Mouse (Mus musculus) intestine, embryonic 16.5 days (tissue): ENCODE results near the gene Mpp2. TPM values are rescaled to one million over a fixed set of nuclear protein-coding genes. Genes with fewer than 3 reads are reported as not detected.

ENCODE experiments used
- ATAC-seq: fragments of 200-750 bp; cut with Nextera tagmentation; 2 replicates; pipeline ENCODE4 v1.8.0; 2017; ENCODE audit warnings: moderate TSS enrichment, moderate library complexity
- H3K27ac ChIP-seq: fragments of 300-500 bp; sonication (generic); 2 replicates; pipeline ENCODE4 v1.5.1; 2014; ENCODE audit warnings: mild to moderate bottlenecking, low read length
- H3K27me3 ChIP-seq: fragments of 300-500 bp; sonication (generic); replicated peaks from 2 replicates; pipeline ENCODE4 v1.6.1; 2014; ENCODE audit warnings: low read length, control low read depth, mixed read lengths; ENCODE audit not compliant: control insufficient read depth, insufficient read depth
- H3K36me3 ChIP-seq: fragments of 300-500 bp; sonication (generic); 2 replicates; pipeline ENCODE4 v1.6.1; 2014; ENCODE audit warnings: low read length, control low read depth; ENCODE audit not compliant: control insufficient read depth, insufficient read depth
- H3K4me1 ChIP-seq: fragments of 300-500 bp; sonication (generic); 2 replicates; pipeline ENCODE4 v1.6.1; 2014; ENCODE audit warnings: low read length, control low read depth, mixed read lengths; ENCODE audit not compliant: control insufficient read depth, insufficient read depth
- H3K4me2 ChIP-seq: fragments of 300-500 bp; sonication (generic); 2 replicates; pipeline ENCODE4 v1.6.1; 2014; ENCODE audit warnings: low read depth, low read length, control low read depth
- H3K4me3 ChIP-seq: fragments of 300-500 bp; sonication (generic); 2 replicates; pipeline ENCODE4 v1.5.1; 2014; ENCODE audit warnings: mild to moderate bottlenecking, low read length
- H3K9ac ChIP-seq: fragments of 300-500 bp; sonication (generic); 2 replicates; pipeline ENCODE4 v1.6.1; 2014; ENCODE audit warnings: low read depth, low read length
- H3K9me3 ChIP-seq: fragments of 300-500 bp; sonication (generic); 2 replicates; pipeline ENCODE4 v1.6.1; 2016; ENCODE audit warnings: low read length, control low read depth; ENCODE audit not compliant: control insufficient read depth
- WGBS: fragments of 180-500 bp; shearing (Covaris S2); extraction: QIAGEN DNeasy Blood & Tissue Kit; methylation state at CpG from one replicate; pipeline ENCODE4 v1.1.7; 2014; 5-methylcytosine and 5-hydroxymethylcytosine counted together
- polyA plus RNA-seq: library from polyadenylated mRNA; unstranded; fragments of >200 nt; fragmentation: Nextera tagmentation; extraction: Ambion mirVana; gene quantifications from 2 replicates; pipeline ENCODE4 v1.2.1, GENCODE M21; 2015

Mpp2 gene
- polyA plus RNA-seq, 1 experiment from 2014 or later, result 6.2 TPM

GRCm38 (mm10) chr11:102043381-102043780 lies 44.9 kb downstream of the Mpp2 start:
- Histone ChIP-seq H3K36me3 (no peaks in the 10 kb centered on the region), H3K4me2 (no peak overlapping the region), H3K9me3 (no peaks in the 10 kb centered on the region), H3K27ac (no peak overlapping the region), H3K9ac (no peak overlapping the region), H3K4me3 (no peak overlapping the region), H3K27me3 (no peaks in the 10 kb centered on the region), H3K4me1 (peaks cover 6% of the 10 kb centered on the region; the same call in 1 of the 2 replicates)
- ATAC-seq, result no peak
- 88% methylated on average over 6 of the region's 6 CpGs for WGBS

- peaks cover 6% of the 10 kb centered on the region; the same call in 1 of the 2 replicates for H3K4me1 ChIP-seq
- H3K27me3 ChIP-seq, result no peaks in the 10 kb centered on the region
- H3K4me3 ChIP-seq, result no peak overlapping the region
- 92% methylated on average over 13 of the region's 14 CpGs for WGBS
- no peak overlapping the region for H3K9ac ChIP-seq
- ATAC-seq, result no peak
- no peak overlapping the region for H3K27ac ChIP-seq
- no peaks in the 10 kb centered on the region for H3K9me3 ChIP-seq
- no peaks in the 10 kb centered on the region for H3K36me3 ChIP-seq
- H3K4me2 ChIP-seq, result no peak overlapping the region
Measured at GRCm38 (mm10) chr11:102042971-102043370, 45.3 kb downstream of the Mpp2 start.

GRCm38 (mm10) chr11:102041350-102041949 lies 46.9 kb downstream of the Mpp2 start, which contains the start of gene Cd300lg:
Cd300lg (plus strand) TSS chr11:102041509.
- Histone ChIP-seq H3K4me2 (no peak within 1 kb of the TSS), H3K4me3 (no peak within 1 kb of the TSS), H3K4me1 (peaks cover 6% of the 10 kb centered on the region; the same call in 1 of the 2 replicates), H3K27me3 (no peaks in the 10 kb centered on the region), H3K9me3 (no peaks in the 10 kb centered on the region), H3K27ac (no peak within 1 kb of the TSS), H3K36me3 (no peaks in the 10 kb centered on the region), H3K9ac (no peak within 1 kb of the TSS)
- ATAC-seq, result no peak
- WGBS, result 56% methylated on average over 5 of the region's 5 CpGs

- 68% methylated on average over 4 of the region's 4 CpGs for WGBS
- ATAC-seq, result no peak
- no peak overlapping the region for H3K4me2 ChIP-seq
- no peaks in the 10 kb centered on the region for H3K9me3 ChIP-seq
- no peaks in the 10 kb centered on the region for H3K27me3 ChIP-seq
- H3K36me3 ChIP-seq, result no peaks in the 10 kb centered on the region
- no peak overlapping the region for H3K9ac ChIP-seq
- no peak overlapping the region for H3K27ac ChIP-seq
- peaks cover 6% of the 10 kb centered on the region; the same call in 1 of the 2 replicates for H3K4me1 ChIP-seq
- H3K4me3 ChIP-seq, result no peak overlapping the region
Measured at GRCm38 (mm10) chr11:102040646-102041045, 47.7 kb downstream of the Mpp2 start.

GRCm38 (mm10) chr11:102040138-102040524 lies 48.2 kb downstream of the Mpp2 start:
- Histone ChIP-seq H3K9me3 (no peaks in the 10 kb centered on the region), H3K9ac (no peak overlapping the region), H3K27me3 (no peaks in the 10 kb centered on the region), H3K4me2 (no peak overlapping the region), H3K4me3 (no peak overlapping the region), H3K36me3 (no peaks in the 10 kb centered on the region), H3K27ac (no peak overlapping the region), H3K4me1 (peaks cover 6% of the 10 kb centered on the region; the same call in 1 of the 2 replicates)
- ATAC-seq, result peak; percentile 94
- WGBS, result under 1% methylated on average over 9 of the region's 9 CpGs

GRCm38 (mm10) chr11:102039487-102040137 lies 48.7 kb downstream of the Mpp2 start:
- H3K9ac ChIP-seq, result no peak overlapping the region
- H3K4me2 ChIP-seq, result no peak overlapping the region
- no peaks in the 10 kb centered on the region for H3K27me3 ChIP-seq
- H3K4me3 ChIP-seq, result no peak overlapping the region
- no peak overlapping the region for H3K27ac ChIP-seq
- no peaks in the 10 kb centered on the region for H3K9me3 ChIP-seq
- H3K4me1 ChIP-seq, result peaks cover 6% of the 10 kb centered on the region; the same call in 1 of the 2 replicates
- no peaks in the 10 kb centered on the region for H3K36me3 ChIP-seq
- ATAC-seq, result peak; percentile 24; the same call in 1 of the 2 replicates
- 50% methylated on average over 13 of the region's 13 CpGs for WGBS

- Histone ChIP-seq H3K4me3 (no peak overlapping the region), H3K9ac (no peak overlapping the region), H3K4me1 (peaks cover 6% of the 10 kb centered on the region; the same call in 1 of the 2 replicates), H3K36me3 (no peaks in the 10 kb centered on the region), H3K9me3 (no peaks in the 10 kb centered on the region), H3K27me3 (no peaks in the 10 kb centered on the region), H3K27ac (no peak overlapping the region), H3K4me2 (no peak overlapping the region)
- WGBS, result 81% methylated on average over 6 of the region's 6 CpGs
- no peak for ATAC-seq
Measured at GRCm38 (mm10) chr11:102037789-102038188, 50.5 kb downstream of the Mpp2 start.

- 73% methylated on average over 7 of the region's 7 CpGs for WGBS
- H3K4me3 ChIP-seq, result no peak overlapping the region
- H3K27ac ChIP-seq, result no peak overlapping the region
- no peaks in the 10 kb centered on the region for H3K36me3 ChIP-seq
- H3K9ac ChIP-seq, result no peak overlapping the region
- H3K4me2 ChIP-seq, result no peak overlapping the region
- peaks cover 6% of the 10 kb centered on the region; the same call in 1 of the 2 replicates for H3K4me1 ChIP-seq
- no peaks in the 10 kb centered on the region for H3K27me3 ChIP-seq
- no peak for ATAC-seq
- H3K9me3 ChIP-seq, result no peaks in the 10 kb centered on the region
Measured at GRCm38 (mm10) chr11:102036336-102036735, 52.0 kb downstream of the Mpp2 start.

GRCm38 (mm10) chr11:102035456-102035960 lies 52.8 kb downstream of the Mpp2 start:
- H3K9me3 ChIP-seq, result no peaks in the 10 kb centered on the region
- 76% methylated on average over 5 of the region's 5 CpGs for WGBS
- H3K4me1 ChIP-seq, result peaks cover 6% of the 10 kb centered on the region; the same call in 1 of the 2 replicates
- ATAC-seq, result no peak
- H3K4me3 ChIP-seq, result no peak overlapping the region
- H3K27ac ChIP-seq, result no peak overlapping the region
- H3K4me2 ChIP-seq, result no peak overlapping the region
- no peaks in the 10 kb centered on the region for H3K27me3 ChIP-seq
- H3K36me3 ChIP-seq, result no peaks in the 10 kb centered on the region
- H3K9ac ChIP-seq, result no peak overlapping the region
